Mouse (Mus musculus) megakaryocyte, adult 5-6 weeks (primary cell): ENCODE data around the gene Klhdc4. TPM values are rescaled to one million over a fixed set of nuclear protein-coding genes. Genes with fewer than 3 reads are reported as not detected.

Experiments
- ATAC-seq: 2 replicates; pipeline ENCODE4 v1.8.0; 2016; ENCODE audit warnings: mild to moderate bottlenecking, inconsistent platforms; ENCODE audit not compliant: poor library complexity, severe bottlenecking
- total RNA-seq, 2 experiments: library from RNA; stranded (forward) in 1 of 2; stranded (reverse) in 1 of 2; fragments of 153-499, 151-499 nt in 1 of 2; fragments of 221-1000, 200-1000 nt in 1 of 2; gene quantifications; 2 replicates each; pipeline versions ENCODE4 v1.2.3 to v1.2.4; 2015 to 2017

The Klhdc4 gene
- total RNA-seq, 2 experiments from 2014 or later = 12.7 to 38.3 TPM

GRCm38 (mm10) chr8:121811502-121811901, 17.9 kb downstream of the Klhdc4 start:
- ATAC-seq = no peak

DNA sequence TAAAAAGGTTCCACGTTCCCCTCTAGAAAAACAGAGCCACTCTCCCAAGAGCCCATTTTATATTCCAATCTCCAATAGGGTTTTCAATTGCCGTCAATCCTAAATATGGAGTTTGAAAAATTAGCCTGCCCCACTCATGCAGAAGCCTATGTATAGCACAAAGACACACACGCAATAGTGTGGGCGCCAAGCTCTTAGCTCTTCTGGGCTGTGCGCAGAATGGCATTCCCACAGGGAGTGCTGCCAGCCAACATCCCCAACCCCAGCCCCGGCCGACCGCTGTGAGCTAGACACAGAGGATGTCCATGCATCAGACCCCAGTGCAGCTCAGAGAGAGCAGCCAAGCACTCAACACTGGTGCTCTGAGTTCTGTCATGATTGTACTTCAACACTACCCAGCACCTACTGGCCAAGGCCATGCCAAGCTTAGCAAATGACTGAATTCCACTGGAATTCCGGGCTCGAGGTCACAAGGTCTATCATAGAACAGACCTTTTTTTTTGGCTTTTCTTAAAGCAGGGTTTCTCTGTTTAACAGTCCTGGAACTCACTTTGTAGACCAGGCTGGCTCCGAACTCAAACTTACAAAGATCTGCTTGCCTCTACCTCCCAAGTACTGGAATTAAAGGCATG, 19.7 kb downstream of the Klhdc4 start:
- no peak for ATAC-seq

DNA sequence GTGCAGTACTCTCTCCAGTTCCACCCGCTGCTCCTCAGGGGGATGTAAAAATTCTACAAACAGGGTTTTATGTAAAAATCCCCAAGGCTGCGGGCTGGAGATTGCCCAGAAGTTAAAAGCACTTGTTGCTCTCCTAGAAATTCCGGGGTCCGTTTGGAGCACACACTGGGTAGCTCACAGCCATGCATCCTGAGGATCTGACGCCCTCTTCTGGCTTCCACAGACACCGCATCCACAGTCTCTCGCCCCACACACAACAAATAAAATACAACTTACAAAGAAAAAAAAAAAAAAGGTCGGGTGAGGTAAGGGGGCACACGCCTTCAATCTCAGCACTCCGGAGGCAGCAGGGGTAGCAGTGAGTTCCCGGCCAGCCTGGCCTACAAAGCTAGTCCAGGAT, 21.3 kb downstream of the Klhdc4 start:
- no peak for ATAC-seq

- peak; percentile 91 for ATAC-seq
Observed at GRCm38 (mm10) chr8:121806126-121806525, 23.2 kb downstream of the Klhdc4 start.

DNA sequence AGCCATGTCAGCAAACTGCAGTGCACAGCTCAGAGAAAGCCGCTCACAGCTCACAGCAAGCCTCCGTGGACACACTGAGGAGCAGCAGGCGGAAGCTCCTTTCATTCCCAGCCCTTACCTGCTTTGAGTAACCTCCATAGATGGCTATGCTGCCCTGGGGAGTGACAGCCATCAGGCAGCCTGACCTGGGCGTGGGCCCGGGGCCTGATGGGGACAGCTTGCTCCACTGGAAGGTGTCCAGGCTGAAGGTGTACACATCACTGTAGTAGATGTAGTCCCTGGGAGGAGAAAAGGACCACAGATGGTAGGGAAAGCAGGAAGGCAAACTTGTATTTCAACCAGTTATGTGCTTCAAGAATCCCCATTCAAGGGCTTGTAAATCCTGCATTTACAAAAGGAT, 24.5 kb downstream of the Klhdc4 start:
- ATAC-seq = no peak

GRCm38 (mm10) chr8:121798401-121798800, 31.0 kb downstream of the Klhdc4 start:
- no peak for ATAC-seq

GRCm38 (mm10) chr8:121796406-121796805, 33.0 kb downstream of the Klhdc4 start:
- peak; percentile 47 for ATAC-seq

- ATAC-seq = no peak
Observed at GRCm38 (mm10) chr8:121795461-121795860, 33.9 kb downstream of the Klhdc4 start.

- no peak for ATAC-seq
Observed at GRCm38 (mm10) chr8:121794151-121794550, 35.2 kb downstream of the Klhdc4 start.

DNA sequence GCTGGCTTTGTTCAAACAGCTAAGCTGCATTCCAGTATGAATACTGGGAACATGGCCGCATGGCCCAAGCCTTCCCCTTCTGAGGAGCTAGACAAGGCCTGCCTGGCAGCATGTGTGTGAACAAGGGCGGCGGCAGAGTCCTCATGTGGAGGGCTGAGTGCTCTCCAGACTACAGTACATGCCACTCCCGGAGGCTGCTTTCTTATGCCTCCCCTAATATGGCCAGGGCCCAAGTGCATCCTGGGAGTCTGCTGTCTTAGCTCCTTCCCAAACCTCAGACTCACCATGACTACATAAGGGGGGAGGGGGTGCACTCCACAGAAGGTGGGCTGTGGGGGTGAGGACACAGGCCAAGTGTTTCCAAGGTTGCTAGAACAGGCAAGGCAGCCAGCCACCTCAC, 36.7 kb downstream of the Klhdc4 start:
- peak; percentile 4 for ATAC-seq

GRCm38 (mm10) chr8:121792159-121792558, 37.2 kb downstream of the Klhdc4 start:
- peak; percentile 73 for ATAC-seq

DNA sequence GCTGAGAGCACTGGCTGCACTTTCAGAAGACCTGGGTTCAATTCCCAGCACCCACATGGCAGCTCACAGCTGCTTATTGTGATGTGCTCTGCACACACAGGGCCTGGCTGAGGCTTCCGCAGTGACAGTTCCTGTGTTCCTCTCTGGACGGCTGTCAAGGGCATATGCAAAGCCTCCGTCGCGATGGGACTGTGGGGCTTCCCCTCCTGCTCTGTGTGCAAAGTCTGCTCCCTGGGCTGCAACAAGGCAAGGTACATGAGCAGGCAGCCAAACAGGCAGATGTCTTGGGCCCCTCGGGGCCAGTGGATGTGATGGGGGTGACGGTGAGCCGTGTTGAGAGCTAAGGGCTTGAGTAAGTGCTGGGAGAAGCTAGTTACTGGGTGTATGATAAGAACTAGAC, 40.6 kb downstream of the Klhdc4 start:
- ATAC-seq = no peak

- ATAC-seq = no peak
Observed at GRCm38 (mm10) chr8:121786542-121786941, 42.8 kb downstream of the Klhdc4 start.

DNA sequence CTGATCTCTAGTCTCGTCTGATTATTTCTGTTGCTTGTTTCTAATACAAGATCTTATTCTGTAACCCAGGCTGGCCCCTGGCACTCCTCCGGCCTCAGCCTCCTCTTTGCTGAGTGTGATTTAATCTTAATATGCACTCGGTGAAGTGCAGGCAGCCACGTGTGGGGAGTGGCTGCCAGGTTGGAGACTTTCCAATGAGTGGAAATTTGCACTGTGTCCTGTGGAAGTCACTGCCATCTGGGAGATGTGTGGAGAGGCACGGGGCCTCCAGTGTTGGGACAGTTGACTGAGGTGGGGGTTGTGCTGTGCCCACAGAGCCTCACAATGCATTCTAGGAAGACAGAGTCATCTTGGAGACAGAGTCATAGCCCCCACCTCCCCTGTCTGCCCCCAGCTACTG, 46.9 kb downstream of the Klhdc4 start:
- ATAC-seq = no peak

DNA sequence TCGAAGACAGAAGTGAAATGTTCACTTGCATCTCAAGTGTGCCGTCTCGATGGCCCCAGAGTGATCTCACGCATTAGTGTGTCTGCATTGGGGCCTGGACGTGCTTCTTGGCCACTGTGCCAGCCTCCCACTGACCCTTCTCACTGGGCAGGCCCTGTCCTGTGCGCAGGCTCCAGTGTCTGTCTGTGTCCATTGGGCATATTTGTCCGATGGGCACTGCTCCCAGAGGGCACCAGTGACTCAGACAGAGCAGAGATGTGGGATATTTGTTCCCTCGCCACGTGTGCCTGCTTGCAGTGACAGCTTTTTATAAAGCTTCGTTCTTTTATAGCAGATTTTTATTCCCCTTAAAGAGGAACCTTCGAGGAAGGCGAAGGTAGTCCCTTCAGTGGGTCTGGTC, 55.5 kb downstream of the Klhdc4 start:
- no peak for ATAC-seq

DNA sequence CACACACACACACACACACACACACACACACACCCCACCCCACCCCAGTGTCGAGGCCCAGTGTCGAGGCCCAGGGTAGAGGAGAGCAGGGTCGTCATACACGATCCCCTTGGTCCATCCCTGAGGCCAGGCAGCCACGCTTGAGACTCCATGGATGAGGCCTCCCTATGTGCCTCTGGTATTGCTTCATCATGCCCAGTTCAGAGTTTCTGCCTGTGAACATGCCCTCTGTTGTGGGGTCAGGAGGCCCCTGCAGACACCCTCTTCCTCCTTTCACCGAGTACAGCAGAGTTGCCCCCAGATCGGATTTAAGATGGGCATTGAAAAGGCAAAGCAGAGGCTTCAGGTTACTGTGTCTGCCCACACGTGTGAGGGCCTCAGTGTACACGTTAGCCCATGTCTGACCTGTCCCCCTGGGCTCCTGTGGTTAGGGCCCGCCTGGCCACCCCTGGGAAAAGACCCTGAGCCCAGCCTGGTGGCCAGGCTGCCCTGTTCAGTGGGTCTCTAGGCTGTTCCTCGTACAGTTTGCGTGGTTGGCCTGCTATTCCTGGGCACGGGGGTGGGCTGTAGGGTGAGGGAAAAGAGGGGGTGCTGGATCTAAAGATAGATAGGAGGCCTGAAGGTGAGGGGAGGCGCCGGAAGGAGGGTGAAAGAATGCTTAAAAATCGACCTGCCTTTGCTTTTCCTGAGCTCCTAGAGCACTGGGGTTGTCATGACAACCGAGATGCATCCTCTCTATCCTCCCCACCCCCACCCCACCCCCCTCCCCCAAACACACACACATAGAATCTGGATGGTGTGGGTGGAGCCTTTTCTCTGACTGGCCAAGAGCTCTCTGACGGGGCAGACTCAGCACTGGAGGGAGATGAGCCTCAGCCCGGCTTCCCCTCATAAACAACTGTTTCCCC, 58.3 kb downstream of the Klhdc4 start:
- ATAC-seq = no peak

- no peak for ATAC-seq
Observed at GRCm38 (mm10) chr8:121769621-121770020, 59.7 kb downstream of the Klhdc4 start.

- no peak for ATAC-seq
Observed at GRCm38 (mm10) chr8:121769095-121769494, 60.3 kb downstream of the Klhdc4 start.

- ATAC-seq = no peak
Observed at GRCm38 (mm10) chr8:121765594-121766138, 63.7 kb downstream of the Klhdc4 start.

- ATAC-seq = no peak
Observed at GRCm38 (mm10) chr8:121763700-121764013, 65.7 kb downstream of the Klhdc4 start.

- no peak for ATAC-seq
Observed at GRCm38 (mm10) chr8:121762999-121763699, 66.2 kb downstream of the Klhdc4 start.
